Mouse (Mus musculus) midbrain, embryonic 12.5 days (tissue): Measurements from ENCODE around the gene Dffa. TPM values are rescaled to one million over a fixed set of nuclear protein-coding genes. Genes with fewer than 3 reads are reported as not detected.

ENCODE experiments used
- ATAC-seq: fragments of 200-750 bp; cut with Nextera tagmentation; 2 replicates; pipeline ENCODE4 v1.8.0; 2017; ENCODE audit warnings: low read depth, moderate TSS enrichment, moderate library complexity; ENCODE audit not compliant: low FRiP score
- H3K27ac ChIP-seq: fragments of 300-500 bp; sonication (generic); replicated peaks from 2 replicates; pipeline ENCODE4 v1.5.1; 2016; ENCODE audit warnings: mild to moderate bottlenecking
- H3K27me3 ChIP-seq: fragments of 300-500 bp; sonication (generic); 2 replicates; pipeline ENCODE4 v1.6.1; 2016; ENCODE audit warnings: mild to moderate bottlenecking
- H3K36me3 ChIP-seq: fragments of 300-500 bp; sonication (generic); 2 replicates; pipeline ENCODE4 v1.6.1; 2016
- H3K4me1 ChIP-seq: fragments of 300-500 bp; sonication (generic); 2 replicates; pipeline ENCODE4 v1.6.1; 2016
- H3K4me2 ChIP-seq: fragments of 300-500 bp; sonication (generic); replicated peaks from 2 replicates; pipeline ENCODE4 v1.6.1; 2016; ENCODE audit warnings: mild to moderate bottlenecking, moderate library complexity
- H3K4me3 ChIP-seq: fragments of 300-500 bp; sonication (generic); 2 replicates; pipeline ENCODE4 v1.5.1; 2016; ENCODE audit warnings: mild to moderate bottlenecking
- H3K9ac ChIP-seq: fragments of 300-500 bp; sonication (generic); replicated peaks from 2 replicates; pipeline ENCODE4 v1.6.1; 2016; ENCODE audit warnings: mild to moderate bottlenecking, moderate library complexity
- H3K9me3 ChIP-seq: fragments of 300-500 bp; sonication (generic); 2 replicates; pipeline ENCODE4 v1.6.1; 2016; ENCODE audit warnings: mild to moderate bottlenecking
- WGBS: fragments of 180-500 bp; shearing (Covaris S2); methylation state at CpG from one replicate; pipeline ENCODE4 v1.1.7; 2016; 5-methylcytosine and 5-hydroxymethylcytosine counted together
- polyA plus RNA-seq: library from polyadenylated mRNA; unstranded; fragments of >200 nt; fragmentation: Nextera tagmentation; extraction: Ambion mirVana; gene quantifications from 2 replicates; pipeline ENCODE4 v1.2.1, GENCODE M21; 2016

Gene Dffa
- polyA plus RNA-seq, 1 experiment from 2014 or later: 26.4 TPM

DNA sequence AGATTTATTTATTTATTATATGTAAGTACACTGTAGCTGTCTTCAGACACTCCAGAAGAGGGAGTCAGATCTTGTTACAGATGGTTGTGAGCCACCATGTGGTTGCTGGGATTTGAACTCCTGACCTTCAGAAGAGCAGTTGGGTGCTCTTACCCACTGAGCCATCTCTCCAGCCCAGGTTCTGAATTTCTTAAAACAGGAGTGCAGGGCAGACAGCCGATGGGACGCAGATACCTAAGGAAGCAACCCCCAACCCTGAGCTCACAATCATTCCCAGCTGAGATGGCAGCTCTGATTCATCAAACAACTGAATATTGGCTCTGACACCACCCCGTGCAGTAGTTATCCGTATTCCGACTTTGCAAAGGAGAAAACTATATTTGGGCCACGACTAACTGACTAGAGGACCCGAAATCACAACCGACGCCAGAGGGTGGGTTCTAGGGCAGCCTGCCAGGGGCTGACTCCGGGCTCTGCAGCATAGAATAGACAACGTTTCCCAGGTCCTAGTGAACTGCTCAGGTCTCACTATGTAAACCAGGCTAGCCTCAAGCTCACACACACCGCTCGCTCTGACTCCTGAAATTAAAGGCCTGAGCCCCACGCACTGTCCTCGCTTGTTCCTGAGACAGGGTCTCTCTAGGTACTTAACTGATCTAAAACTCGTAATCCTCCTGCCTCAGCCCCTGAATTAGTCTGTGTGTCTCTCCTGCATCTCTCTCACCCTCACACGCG is 32.3 kb downstream of the Dffa start:
- H3K9ac ChIP-seq: peak overlapping the region; percentile 66
- H3K9me3 ChIP-seq: no peaks in the 10 kb centered on the region
- WGBS: 69% methylated on average over 18 of the region's 18 CpGs
- H3K27ac ChIP-seq: peak overlapping the region; percentile 86; the same call in 1 of the 2 replicates
- peaks cover 7% of the 10 kb centered on the region for H3K4me1 ChIP-seq
- peaks cover 2% of the 10 kb centered on the region; the same call in 1 of the 2 replicates for H3K36me3 ChIP-seq
- H3K4me2 ChIP-seq: peak overlapping the region; percentile 67
- H3K27me3 ChIP-seq: no peaks in the 10 kb centered on the region
- no peak for ATAC-seq
- peak overlapping the region; percentile 64 for H3K4me3 ChIP-seq

DNA sequence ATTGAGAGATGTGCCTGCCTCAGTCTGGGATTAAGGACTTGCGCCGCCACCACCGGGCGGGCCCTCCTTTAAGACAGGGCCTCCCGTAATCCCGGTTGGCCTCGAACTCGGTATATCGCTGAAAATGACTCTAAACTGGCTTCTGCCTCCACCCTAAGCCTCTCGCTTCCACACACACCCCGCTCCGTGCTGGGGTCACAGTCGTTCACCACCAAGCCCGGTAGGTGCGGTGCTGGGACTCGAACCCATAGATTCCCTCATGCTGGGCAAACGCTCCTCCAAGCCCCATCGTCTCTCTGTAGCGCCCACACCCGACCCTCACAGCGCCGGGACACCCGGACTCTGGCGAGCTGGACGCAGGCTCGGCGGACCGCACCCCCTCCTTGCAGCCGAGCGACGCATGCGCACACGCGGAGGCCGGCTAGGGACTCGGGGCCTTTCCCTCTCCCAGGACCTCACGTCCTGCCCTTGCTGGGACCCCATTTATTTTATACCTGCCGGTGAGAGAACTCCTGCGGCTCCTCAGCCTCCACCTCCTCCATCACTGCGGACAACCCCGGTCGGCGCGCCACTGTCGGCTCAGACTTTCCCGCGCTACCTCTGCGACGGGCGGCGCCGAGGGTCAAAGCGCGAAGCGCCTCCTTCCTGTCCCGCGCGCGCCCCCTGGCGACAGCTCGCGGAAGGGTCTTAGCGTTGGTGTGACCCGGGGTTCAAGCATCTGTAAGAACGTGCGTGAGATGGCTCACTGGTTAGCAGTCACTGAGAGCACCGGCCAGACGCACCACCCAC is 33.2 kb downstream of the Dffa start, which contains the start of gene Cenps:
TSS of gene Cenps (minus strand) at position 648 of the 789 bp plus-strand sequence.
- Histone ChIP-seq H3K4me2 (peak within 1 kb of the TSS; percentile 67), H3K36me3 (no peaks in the 10 kb centered on the region), H3K9ac (peak within 1 kb of the TSS; percentile 66), H3K4me1 (peaks cover 7% of the 10 kb centered on the region), H3K9me3 (no peaks in the 10 kb centered on the region), H3K27ac (peak within 1 kb of the TSS; percentile 86), H3K4me3 (peak within 1 kb of the TSS; percentile 64), H3K27me3 (no peaks in the 10 kb centered on the region)
- under 1% methylated on average over 68 of the region's 68 CpGs for WGBS
- ATAC-seq: peak; percentile 93

DNA sequence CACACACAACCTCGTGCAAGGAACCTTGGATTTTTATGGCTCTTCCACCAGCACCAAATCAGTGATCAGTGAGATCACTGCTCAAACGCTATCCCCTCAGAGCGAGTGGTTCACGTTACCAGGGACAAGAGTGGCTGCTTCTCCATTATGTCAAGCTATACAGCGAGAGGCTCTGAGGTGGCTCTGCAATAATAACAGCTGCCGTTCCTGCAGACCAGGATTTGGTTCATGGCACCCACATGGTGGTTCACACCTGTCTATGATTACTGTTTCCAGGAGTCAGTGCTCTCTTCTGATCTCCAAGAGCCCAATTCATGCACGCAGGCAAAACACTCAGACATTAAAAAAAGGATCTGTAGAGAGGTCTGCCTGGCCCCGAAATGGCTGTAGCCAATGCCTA is 34.6 kb downstream of the Dffa start:
- Histone ChIP-seq H3K27me3 (no peaks in the 10 kb centered on the region), H3K4me2 (no peak overlapping the region), H3K4me1 (peaks cover 7% of the 10 kb centered on the region), H3K9me3 (no peaks in the 10 kb centered on the region), H3K9ac (no peak overlapping the region), H3K27ac (no peak overlapping the region), H3K4me3 (no peak overlapping the region), H3K36me3 (no peaks in the 10 kb centered on the region)
- ATAC-seq: no peak
- 83% methylated on average over 8 of the region's 8 CpGs for WGBS

GRCm38 (mm10) chr4:149143594-149143993 is 39.6 kb downstream of the Dffa start:
- 29% methylated on average over 4 of the region's 4 CpGs for WGBS
- Histone ChIP-seq H3K27me3 (no peaks in the 10 kb centered on the region), H3K9me3 (no peaks in the 10 kb centered on the region), H3K4me3 (no peak overlapping the region), H3K4me1 (no peaks in the 10 kb centered on the region), H3K9ac (no peak overlapping the region), H3K27ac (no peak overlapping the region), H3K4me2 (no peak overlapping the region), H3K36me3 (no peaks in the 10 kb centered on the region)
- ATAC-seq: no peak

DNA sequence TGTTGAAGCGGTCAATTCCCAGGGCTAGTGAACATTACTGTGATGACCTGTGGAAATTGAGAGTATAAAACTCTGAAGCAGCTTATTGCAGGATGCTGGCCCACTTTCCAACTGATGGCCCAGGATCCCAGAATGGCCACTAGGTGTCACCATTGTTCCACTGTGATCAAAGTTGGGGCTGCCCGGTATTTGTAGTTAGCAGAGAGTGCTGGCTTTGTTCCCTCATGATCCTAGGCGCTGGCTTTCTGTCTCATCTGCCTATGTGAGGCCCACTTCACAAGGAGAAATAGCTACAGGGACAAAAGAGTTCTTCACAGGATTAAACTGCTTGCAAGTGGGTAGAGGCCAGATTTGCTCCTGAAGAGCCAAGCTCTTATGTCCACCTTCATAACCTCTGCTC is 40.5 kb downstream of the Dffa start:
- H3K4me3 ChIP-seq: no peak overlapping the region
- H3K9me3 ChIP-seq: no peaks in the 10 kb centered on the region
- H3K27ac ChIP-seq: 0 out of 2 replicates have a peak overlapping the region, but pooled peaks have one; percentile 11
- no peaks in the 10 kb centered on the region for H3K27me3 ChIP-seq
- 6% methylated on average over 3 of the region's 3 CpGs for WGBS
- H3K4me1 ChIP-seq: no peaks in the 10 kb centered on the region
- peak; percentile 87 for ATAC-seq
- H3K4me2 ChIP-seq: no peak overlapping the region
- H3K36me3 ChIP-seq: peaks cover 1% of the 10 kb centered on the region
- no peak overlapping the region for H3K9ac ChIP-seq

- no peak overlapping the region for H3K27ac ChIP-seq
- H3K9ac ChIP-seq: no peak overlapping the region
- H3K27me3 ChIP-seq: no peaks in the 10 kb centered on the region
- H3K4me1 ChIP-seq: no peaks in the 10 kb centered on the region
- no peaks in the 10 kb centered on the region for H3K9me3 ChIP-seq
- no peak overlapping the region for H3K4me3 ChIP-seq
- H3K4me2 ChIP-seq: no peak overlapping the region
- H3K36me3 ChIP-seq: peaks cover 8% of the 10 kb centered on the region
- no peak for ATAC-seq
- 75% methylated on average over 4 of the region's 4 CpGs for WGBS
Measured at GRCm38 (mm10) chr4:149145151-149145550, 41.2 kb downstream of the Dffa start.

GRCm38 (mm10) chr4:149147528-149147927 is 43.6 kb downstream of the Dffa start:
- peaks cover 32% of the 10 kb centered on the region for H3K36me3 ChIP-seq
- no peak for ATAC-seq
- H3K9me3 ChIP-seq: 0 out of 2 replicates have a peak, but pooled peaks cover 3% of the 10 kb centered on the region
- 89% methylated on average over 7 of the region's 7 CpGs for WGBS
- H3K4me2 ChIP-seq: no peak overlapping the region
- no peak overlapping the region for H3K4me3 ChIP-seq
- no peaks in the 10 kb centered on the region for H3K27me3 ChIP-seq
- H3K27ac ChIP-seq: no peak overlapping the region
- no peaks in the 10 kb centered on the region for H3K4me1 ChIP-seq
- no peak overlapping the region for H3K9ac ChIP-seq

GRCm38 (mm10) chr4:149148084-149148483 is 44.1 kb downstream of the Dffa start:
- Histone ChIP-seq H3K4me1 (no peaks in the 10 kb centered on the region), H3K4me2 (no peak overlapping the region), H3K4me3 (no peak overlapping the region), H3K9ac (no peak overlapping the region), H3K27ac (no peak overlapping the region), H3K27me3 (no peaks in the 10 kb centered on the region), H3K9me3 (0 out of 2 replicates have a peak, but pooled peaks cover 3% of the 10 kb centered on the region), H3K36me3 (peaks cover 38% of the 10 kb centered on the region)
- no peak for ATAC-seq
- 77% methylated on average over 4 of the region's 4 CpGs for WGBS

GRCm38 (mm10) chr4:149149196-149149595 is 45.2 kb downstream of the Dffa start:
- WGBS: 84% methylated on average over 9 of the region's 9 CpGs
- H3K4me1 ChIP-seq: no peaks in the 10 kb centered on the region
- H3K4me3 ChIP-seq: no peak overlapping the region
- no peaks in the 10 kb centered on the region for H3K27me3 ChIP-seq
- peaks cover 49% of the 10 kb centered on the region for H3K36me3 ChIP-seq
- H3K4me2 ChIP-seq: no peak overlapping the region
- no peak overlapping the region for H3K27ac ChIP-seq
- no peak overlapping the region for H3K9ac ChIP-seq
- 0 out of 2 replicates have a peak, but pooled peaks cover 3% of the 10 kb centered on the region for H3K9me3 ChIP-seq
- ATAC-seq: no peak

DNA sequence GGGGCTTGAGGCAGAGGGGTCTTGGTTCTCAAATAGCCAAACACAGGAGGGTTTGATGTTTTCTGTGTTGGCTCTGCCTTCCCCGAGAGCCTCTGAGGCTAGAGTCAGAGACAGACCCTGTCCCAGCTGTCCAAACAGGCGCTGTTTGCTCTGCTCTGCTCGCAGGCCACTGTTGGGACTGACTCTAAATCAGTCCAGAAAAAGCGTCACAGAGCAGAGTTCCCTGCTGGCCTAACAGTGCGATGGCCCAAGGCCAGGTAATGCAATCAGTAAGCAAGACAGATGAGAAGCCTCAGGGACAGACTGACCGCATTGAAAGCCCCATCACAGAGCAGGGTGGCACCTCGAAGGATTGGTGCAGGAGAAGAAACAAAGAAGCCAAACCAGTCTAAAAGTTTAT is 45.7 kb downstream of the Dffa start:
- 77% methylated on average over 7 of the region's 7 CpGs for WGBS
- ATAC-seq: no peak
- Histone ChIP-seq H3K4me2 (no peak overlapping the region), H3K27ac (no peak overlapping the region), H3K27me3 (no peaks in the 10 kb centered on the region), H3K9me3 (0 out of 2 replicates have a peak, but pooled peaks cover 3% of the 10 kb centered on the region), H3K4me1 (no peaks in the 10 kb centered on the region), H3K9ac (no peak overlapping the region), H3K4me3 (no peak overlapping the region), H3K36me3 (peaks cover 53% of the 10 kb centered on the region)

GRCm38 (mm10) chr4:149150256-149150655 is 46.3 kb downstream of the Dffa start:
- Histone ChIP-seq H3K4me3 (no peak overlapping the region), H3K9me3 (0 out of 2 replicates have a peak, but pooled peaks cover 3% of the 10 kb centered on the region), H3K4me1 (no peaks in the 10 kb centered on the region), H3K27ac (no peak overlapping the region), H3K9ac (no peak overlapping the region), H3K27me3 (no peaks in the 10 kb centered on the region), H3K36me3 (peaks cover 59% of the 10 kb centered on the region), H3K4me2 (no peak overlapping the region)
- 84% methylated on average over 11 of the region's 11 CpGs for WGBS
- ATAC-seq: no peak

GRCm38 (mm10) chr4:149150721-149151120 is 46.8 kb downstream of the Dffa start:
- 93% methylated on average over 11 of the region's 11 CpGs for WGBS
- Histone ChIP-seq H3K27ac (no peak overlapping the region), H3K4me2 (no peak overlapping the region), H3K9me3 (0 out of 2 replicates have a peak, but pooled peaks cover 3% of the 10 kb centered on the region), H3K4me3 (no peak overlapping the region), H3K4me1 (no peaks in the 10 kb centered on the region), H3K36me3 (peaks cover 64% of the 10 kb centered on the region), H3K9ac (no peak overlapping the region), H3K27me3 (no peaks in the 10 kb centered on the region)
- ATAC-seq: no peak
